Mouse (Mus musculus) heart, postnatal 0 days (tissue): ENCODE results near the gene Incenp.

Experiments
- CTCF ChIP-seq: IDR thresholded peaks from 2 replicates; pipeline ENCODE4 v1.5.1; 2016; ENCODE audit warnings: antibody characterized with exemption, control low read depth, low read depth
- EP300 ChIP-seq: IDR thresholded peaks from 2 replicates; pipeline ENCODE4 v1.6.1; 2016; ENCODE audit warnings: antibody characterized with exemption, low read depth

DNA sequence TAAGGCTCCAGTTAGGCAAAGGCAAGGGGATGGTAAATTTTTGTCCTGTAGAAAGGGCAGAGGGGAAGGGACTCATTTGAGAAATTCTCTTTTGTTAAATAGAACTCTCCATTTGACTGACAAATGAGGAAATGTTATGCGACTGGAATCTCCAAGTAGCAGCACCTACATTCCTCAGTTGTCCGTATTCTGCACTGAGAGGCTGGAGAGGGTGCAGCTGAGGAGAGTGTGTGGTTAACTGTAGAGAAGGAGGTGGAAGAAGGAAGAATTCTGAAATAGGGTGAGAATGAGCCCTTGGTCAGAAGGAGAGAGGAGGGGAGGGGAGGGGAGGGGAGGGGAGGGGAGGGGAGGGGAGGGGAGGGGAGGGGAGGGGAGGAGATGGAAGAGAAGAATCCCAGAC lies 34.6 kb upstream of the Incenp start:
- no peak for TF ChIP-seq CTCF
- TF ChIP-seq EP300: no peak
